Mouse (Mus musculus): ENCODE measurements at regions not wholly inside any gene's neighbourhood (a gene's known extent, or its start where the extent isn't known, plus 50 kb on each side); places are given as distances from the start of the nearest gene placed in this dataset.

DNA sequence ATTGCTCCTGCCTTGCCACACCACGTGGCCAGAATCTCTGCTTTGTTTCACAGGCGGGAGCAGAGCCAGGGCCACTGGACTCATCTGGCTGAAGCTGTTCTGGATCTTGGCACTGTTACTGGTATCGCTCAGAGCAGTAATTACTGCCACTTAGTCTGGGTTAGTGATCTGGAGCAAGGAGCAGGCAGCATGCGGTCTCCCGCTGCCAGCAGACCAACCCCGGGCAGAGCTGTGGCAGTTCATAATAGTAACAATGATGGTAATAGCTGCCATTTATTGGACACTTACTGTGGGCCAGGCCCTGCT, 217.3 kb upstream of the 4930535I16Rik start:
- H3K9ac ChIP-seq (replicated peaks; ENCODE audit: low read depth, low read length) = no peak overlapping the region
- no peaks in the 10 kb centered on the region for H3K27me3 ChIP-seq (ENCODE audit: control insufficient read depth, insufficient read depth, low read length)
- ATAC-seq (ENCODE audit: insufficient number of reproducible peaks, insufficient read depth, low FRiP score, low read depth) = no peak
- 48% methylated on average over 6 of the region's 6 CpGs for WGBS
- H3K4me1 ChIP-seq (ENCODE audit: control insufficient read depth, insufficient read depth, low read length) = peaks cover 13% of the 10 kb centered on the region
- H3K36me3 ChIP-seq (ENCODE audit: control insufficient read depth, insufficient read depth, low read length) = no peaks in the 10 kb centered on the region
- no peak overlapping the region for H3K27ac ChIP-seq (ENCODE audit: low read length)
- H3K4me3 ChIP-seq (ENCODE audit: low read depth, low read length) = no peak overlapping the region
- H3K9me3 ChIP-seq (ENCODE audit: control insufficient read depth, low read depth, low read length) = no peaks in the 10 kb centered on the region
- H3K4me2 ChIP-seq (replicated peaks; ENCODE audit: low read depth, low read length) = no peak overlapping the region

DNA sequence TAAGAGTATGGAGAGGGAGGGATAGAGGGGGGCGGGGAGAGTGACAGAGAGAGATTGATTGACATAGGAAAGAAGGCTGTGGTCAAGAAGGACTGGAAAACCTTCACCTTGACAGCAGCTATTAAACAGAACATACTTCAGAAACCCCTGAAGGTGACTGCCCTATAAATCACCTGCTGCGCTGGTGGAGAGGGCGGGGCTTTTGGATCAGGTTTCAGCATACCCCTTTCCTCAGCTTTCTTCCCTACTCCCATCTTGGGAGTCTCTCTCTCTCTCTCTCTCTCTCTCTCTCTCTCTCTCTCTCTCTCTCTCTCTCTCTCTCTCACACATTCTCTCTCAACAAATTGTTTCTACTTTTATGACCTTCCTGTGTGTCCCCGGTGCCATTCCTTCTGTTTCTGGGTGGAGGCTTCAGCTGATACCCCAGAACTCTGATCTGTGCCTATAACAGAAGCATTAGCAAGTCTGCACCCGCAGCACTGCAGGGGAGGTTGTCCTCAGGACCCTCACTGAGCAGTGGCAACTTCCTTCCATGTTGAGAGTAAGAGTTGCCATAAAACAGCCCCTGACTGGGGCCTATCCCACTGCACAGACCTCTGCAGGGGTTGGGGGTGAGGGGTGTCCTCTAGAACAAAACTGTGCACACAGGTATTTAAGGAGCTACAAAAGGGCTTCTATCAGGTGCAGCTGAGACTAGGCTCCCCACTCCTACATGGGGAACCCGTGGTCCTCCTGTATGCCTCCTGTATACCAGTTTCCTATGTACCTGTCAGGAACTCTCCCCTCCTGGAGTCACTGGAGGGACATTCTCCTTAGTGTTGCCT, 216.7 kb upstream of the 4930535I16Rik start:
- H3K27ac ChIP-seq (ENCODE audit: low read length) = no peak overlapping the region
- WGBS = 6% methylated on average over 6 of the region's 6 CpGs
- peaks cover 13% of the 10 kb centered on the region for H3K4me1 ChIP-seq (ENCODE audit: control insufficient read depth, insufficient read depth, low read length)
- H3K36me3 ChIP-seq (ENCODE audit: control insufficient read depth, insufficient read depth, low read length) = no peaks in the 10 kb centered on the region
- no peaks in the 10 kb centered on the region for H3K9me3 ChIP-seq (ENCODE audit: control insufficient read depth, low read depth, low read length)
- no peak overlapping the region for H3K4me3 ChIP-seq (ENCODE audit: low read depth, low read length)
- H3K27me3 ChIP-seq (ENCODE audit: control insufficient read depth, insufficient read depth, low read length) = no peaks in the 10 kb centered on the region
- H3K9ac ChIP-seq (replicated peaks; ENCODE audit: low read depth, low read length) = no peak overlapping the region
- H3K4me2 ChIP-seq (replicated peaks; ENCODE audit: low read depth, low read length) = no peak overlapping the region
- 0 out of 2 replicates have a peak, but pooled peaks have one; percentile 56 for ATAC-seq (ENCODE audit: insufficient number of reproducible peaks, insufficient read depth, low FRiP score, low read depth)

DNA sequence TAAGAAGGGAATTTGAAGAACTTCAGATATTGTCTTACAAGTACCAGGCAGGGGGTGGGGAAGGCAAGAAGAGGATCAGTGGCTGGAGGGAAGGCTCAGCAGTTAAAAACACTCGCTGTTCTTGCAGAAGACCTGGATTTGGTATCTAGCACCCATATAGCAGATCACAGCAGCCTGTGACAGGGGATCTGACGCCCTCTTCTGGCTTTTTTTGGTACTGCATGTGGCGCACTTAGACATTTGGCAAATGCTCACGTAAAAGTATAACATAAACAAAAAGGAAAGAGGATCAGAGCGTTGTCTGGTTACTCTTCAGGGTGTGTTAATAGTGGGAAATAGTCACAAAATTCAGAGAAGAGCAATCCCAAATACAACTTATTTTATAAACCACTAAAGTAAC, 213.1 kb upstream of the 4930535I16Rik start:
- Histone ChIP-seq H3K27ac (ENCODE audit: low read length) (no peak overlapping the region), H3K4me3 (ENCODE audit: low read depth, low read length) (no peak overlapping the region), H3K9ac (replicated peaks; ENCODE audit: low read depth, low read length) (no peak overlapping the region), H3K36me3 (ENCODE audit: control insufficient read depth, insufficient read depth, low read length) (no peaks in the 10 kb centered on the region), H3K9me3 (ENCODE audit: control insufficient read depth, low read depth, low read length) (no peaks in the 10 kb centered on the region), H3K27me3 (ENCODE audit: control insufficient read depth, insufficient read depth, low read length) (no peaks in the 10 kb centered on the region), H3K4me2 (replicated peaks; ENCODE audit: low read depth, low read length) (no peak overlapping the region), H3K4me1 (ENCODE audit: control insufficient read depth, insufficient read depth, low read length) (peaks cover 13% of the 10 kb centered on the region)
- ATAC-seq (ENCODE audit: insufficient number of reproducible peaks, insufficient read depth, low FRiP score, low read depth) = no peak
- WGBS = 65% methylated on average over 5 of the region's 5 CpGs

DNA sequence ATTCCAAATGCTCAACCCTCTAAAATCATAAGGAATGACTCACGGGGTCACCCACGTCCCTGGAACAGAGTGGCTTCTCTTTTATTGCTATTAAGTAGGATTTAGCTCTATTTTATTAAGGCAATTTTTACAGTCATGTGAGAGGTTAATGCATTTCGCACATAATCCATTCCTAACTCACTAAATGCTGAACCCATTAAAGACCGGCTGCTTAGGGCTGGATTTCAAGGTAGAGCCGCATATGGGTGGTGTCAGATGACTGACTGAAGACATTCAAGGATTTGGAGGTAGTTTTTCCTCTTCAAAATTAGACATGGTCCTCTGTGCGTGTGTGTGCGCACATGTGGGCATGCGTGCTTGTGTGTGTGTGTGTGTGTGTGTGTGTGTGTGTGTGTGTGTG, 208.4 kb upstream of the 4930535I16Rik start:
- no peak for ATAC-seq (ENCODE audit: insufficient number of reproducible peaks, insufficient read depth, low FRiP score, low read depth)

DNA sequence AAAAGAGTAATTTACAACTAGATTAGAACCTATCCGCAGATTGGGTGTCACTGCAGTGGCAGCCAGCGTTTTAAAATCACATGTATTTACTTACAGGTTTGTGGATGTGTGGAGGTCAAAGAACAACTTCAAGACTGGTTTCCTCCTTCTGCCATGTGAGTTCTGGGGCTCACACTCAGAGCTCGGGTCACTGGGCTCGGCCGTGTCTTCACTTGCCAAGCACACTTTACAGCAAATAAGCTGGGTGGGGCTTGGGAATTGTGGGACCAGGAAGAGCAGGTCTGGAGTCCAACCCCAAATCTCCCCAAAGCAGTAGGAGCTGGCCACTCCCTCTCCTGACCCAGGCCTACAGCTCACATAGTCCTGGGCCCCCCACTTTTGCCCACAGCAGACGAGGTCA, 202.5 kb upstream of the 4930535I16Rik start:
- H3K4me1 ChIP-seq (ENCODE audit: control insufficient read depth, insufficient read depth, low read length) = no peaks in the 10 kb centered on the region
- H3K27ac ChIP-seq (ENCODE audit: low read length) = no peak overlapping the region
- H3K4me2 ChIP-seq (replicated peaks; ENCODE audit: low read depth, low read length) = no peak overlapping the region
- H3K9ac ChIP-seq (replicated peaks; ENCODE audit: low read depth, low read length) = no peak overlapping the region
- no peak for ATAC-seq (ENCODE audit: insufficient number of reproducible peaks, insufficient read depth, low FRiP score, low read depth)
- H3K36me3 ChIP-seq (ENCODE audit: control insufficient read depth, insufficient read depth, low read length) = no peaks in the 10 kb centered on the region
- no peak overlapping the region for H3K4me3 ChIP-seq (ENCODE audit: low read depth, low read length)
- no peaks in the 10 kb centered on the region for H3K9me3 ChIP-seq (ENCODE audit: control insufficient read depth, low read depth, low read length)
- no peaks in the 10 kb centered on the region for H3K27me3 ChIP-seq (ENCODE audit: control insufficient read depth, insufficient read depth, low read length)
- 58% methylated on average over 6 of the region's 6 CpGs for WGBS

More for the DNA sequence above, 208.4 kb upstream of the 4930535I16Rik start:
- no peak overlapping the region for H3K9ac ChIP-seq (replicated peaks; ENCODE audit: low read depth, low read length)
- no peaks in the 10 kb centered on the region for H3K36me3 ChIP-seq (ENCODE audit: control insufficient read depth, insufficient read depth, low read length)
- no peaks in the 10 kb centered on the region for H3K9me3 ChIP-seq (ENCODE audit: control insufficient read depth, low read depth, low read length)
- H3K4me1 ChIP-seq (ENCODE audit: control insufficient read depth, insufficient read depth, low read length) = no peaks in the 10 kb centered on the region
- no peak overlapping the region for H3K4me2 ChIP-seq (replicated peaks; ENCODE audit: low read depth, low read length)
- H3K27ac ChIP-seq (ENCODE audit: low read length) = no peak overlapping the region
- no peaks in the 10 kb centered on the region for H3K27me3 ChIP-seq (ENCODE audit: control insufficient read depth, insufficient read depth, low read length)
- no peak overlapping the region for H3K4me3 ChIP-seq (ENCODE audit: low read depth, low read length)
- 53% methylated on average over 8 of the region's 8 CpGs for WGBS

DNA sequence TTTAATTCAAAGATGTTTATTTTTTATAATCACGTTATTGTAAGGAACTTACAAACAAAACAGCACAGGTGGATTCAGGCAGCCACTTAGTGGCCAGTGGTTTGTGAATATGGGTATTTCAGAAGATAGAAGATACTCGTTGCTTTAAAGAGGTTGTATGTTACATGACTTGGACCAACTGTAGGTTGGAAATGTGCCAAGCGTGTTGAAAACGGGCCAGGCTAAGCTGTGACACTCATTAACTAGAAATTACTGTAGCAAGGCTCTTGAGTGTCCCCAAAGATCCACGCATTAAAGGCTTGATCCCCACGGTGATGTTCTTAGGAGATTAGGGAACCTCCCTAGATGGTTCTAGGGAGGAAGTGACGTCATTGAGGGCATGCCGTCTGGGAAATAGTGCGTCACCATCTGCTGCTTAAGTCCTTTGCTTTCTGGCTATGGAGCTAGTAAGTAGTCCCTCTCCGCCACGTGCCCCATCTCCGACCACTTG, 196.1 kb upstream of the 4930535I16Rik start:
- Histone ChIP-seq H3K4me1 (ENCODE audit: control insufficient read depth, insufficient read depth, low read length) (no peaks in the 10 kb centered on the region), H3K4me3 (ENCODE audit: low read depth, low read length) (no peak overlapping the region), H3K27me3 (ENCODE audit: control insufficient read depth, insufficient read depth, low read length) (no peaks in the 10 kb centered on the region), H3K36me3 (ENCODE audit: control insufficient read depth, insufficient read depth, low read length) (no peaks in the 10 kb centered on the region), H3K4me2 (replicated peaks; ENCODE audit: low read depth, low read length) (no peak overlapping the region), H3K27ac (ENCODE audit: low read length) (no peak overlapping the region), H3K9me3 (ENCODE audit: control insufficient read depth, low read depth, low read length) (no peaks in the 10 kb centered on the region; the same call in 1 of the 2 replicates), H3K9ac (replicated peaks; ENCODE audit: low read depth, low read length) (no peak overlapping the region)
- WGBS = 86% methylated on average over 12 of the region's 12 CpGs
- no peak for ATAC-seq (ENCODE audit: insufficient number of reproducible peaks, insufficient read depth, low FRiP score, low read depth)

DNA sequence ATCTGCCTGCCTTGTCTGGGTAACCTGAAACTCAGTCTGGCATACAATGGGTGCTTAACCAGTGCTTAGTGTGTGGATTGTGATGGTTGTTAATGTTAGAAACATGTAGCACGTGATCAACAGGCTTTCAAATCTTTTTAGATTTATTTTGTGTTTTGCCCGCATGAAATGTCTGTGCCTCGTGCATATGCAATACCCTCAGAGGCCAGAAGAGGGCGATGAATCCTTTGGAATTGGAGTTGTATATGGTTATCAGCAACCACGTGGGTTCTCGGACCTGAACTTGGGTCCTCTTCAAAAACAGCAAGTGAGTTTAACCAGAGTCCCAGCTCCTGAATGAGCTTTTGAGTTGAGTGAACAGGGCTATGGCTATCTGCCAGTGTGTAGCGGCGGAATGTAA, 192.9 kb upstream of the 4930535I16Rik start:
- no peaks in the 10 kb centered on the region for H3K36me3 ChIP-seq (ENCODE audit: control insufficient read depth, insufficient read depth, low read length)
- H3K4me3 ChIP-seq (ENCODE audit: low read depth, low read length) = no peak overlapping the region
- H3K9me3 ChIP-seq (ENCODE audit: control insufficient read depth, low read depth, low read length) = no peaks in the 10 kb centered on the region; the same call in 1 of the 2 replicates
- no peak for ATAC-seq (ENCODE audit: insufficient number of reproducible peaks, insufficient read depth, low FRiP score, low read depth)
- WGBS = 68% methylated on average over 8 of the region's 8 CpGs
- no peaks in the 10 kb centered on the region for H3K27me3 ChIP-seq (ENCODE audit: control insufficient read depth, insufficient read depth, low read length)
- no peak overlapping the region for H3K27ac ChIP-seq (ENCODE audit: low read length)
- H3K4me1 ChIP-seq (ENCODE audit: control insufficient read depth, insufficient read depth, low read length) = no peaks in the 10 kb centered on the region
- no peak overlapping the region for H3K4me2 ChIP-seq (replicated peaks; ENCODE audit: low read depth, low read length)
- no peak overlapping the region for H3K9ac ChIP-seq (replicated peaks; ENCODE audit: low read depth, low read length)

DNA sequence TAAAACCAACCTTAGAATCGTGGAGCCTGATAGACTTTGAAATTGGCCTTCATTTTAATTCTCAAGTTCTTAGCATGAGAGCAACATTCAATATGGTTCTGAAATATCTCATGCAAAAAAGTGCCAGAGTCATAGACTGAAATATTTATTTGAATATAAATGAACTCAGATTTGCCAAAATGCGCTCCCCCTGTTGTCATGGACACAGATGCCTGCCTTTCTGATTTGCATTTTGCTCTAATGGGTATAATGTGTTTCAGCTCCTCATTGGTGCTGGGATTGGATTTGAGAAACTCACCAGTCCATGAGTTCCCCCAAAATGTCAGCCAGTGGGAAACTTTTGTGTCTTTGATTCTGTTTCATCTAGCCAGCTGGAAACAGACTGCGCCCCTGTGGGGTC, 191.5 kb upstream of the 4930535I16Rik start:
- no peak for ATAC-seq (ENCODE audit: insufficient number of reproducible peaks, insufficient read depth, low FRiP score, low read depth)
- Histone ChIP-seq H3K4me2 (replicated peaks; ENCODE audit: low read depth, low read length) (no peak overlapping the region), H3K27me3 (ENCODE audit: control insufficient read depth, insufficient read depth, low read length) (no peaks in the 10 kb centered on the region), H3K9ac (replicated peaks; ENCODE audit: low read depth, low read length) (no peak overlapping the region), H3K36me3 (ENCODE audit: control insufficient read depth, insufficient read depth, low read length) (no peaks in the 10 kb centered on the region), H3K9me3 (ENCODE audit: control insufficient read depth, low read depth, low read length) (no peaks in the 10 kb centered on the region; the same call in 1 of the 2 replicates), H3K27ac (ENCODE audit: low read length) (no peak overlapping the region), H3K4me1 (ENCODE audit: control insufficient read depth, insufficient read depth, low read length) (no peaks in the 10 kb centered on the region), H3K4me3 (ENCODE audit: low read depth, low read length) (no peak overlapping the region)
- WGBS = 81% methylated on average over 3 of the region's 3 CpGs

DNA sequence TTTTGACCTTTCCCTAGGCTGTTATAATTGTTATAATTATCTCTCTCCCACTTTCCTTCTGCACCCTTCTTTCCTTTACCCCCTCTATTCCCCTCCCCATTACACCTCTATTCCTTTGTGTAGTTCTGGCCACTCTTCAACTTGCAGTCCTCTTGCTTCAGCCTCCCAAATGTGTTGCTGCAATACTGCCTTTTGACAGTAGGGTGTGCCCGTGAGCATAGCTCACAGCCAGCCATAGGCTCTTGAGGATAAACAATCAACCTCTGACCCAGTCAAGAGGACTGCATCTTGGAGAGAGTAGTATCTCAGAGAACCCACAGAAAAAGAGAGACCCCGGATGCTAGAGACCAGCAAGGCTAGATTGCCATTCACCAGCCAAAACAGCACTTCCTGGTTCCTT, 184.9 kb upstream of the 4930535I16Rik start:
- Histone ChIP-seq H3K4me1 (ENCODE audit: control insufficient read depth, insufficient read depth, low read length) (no peaks in the 10 kb centered on the region), H3K9me3 (ENCODE audit: control insufficient read depth, low read depth, low read length) (no peaks in the 10 kb centered on the region), H3K4me2 (replicated peaks; ENCODE audit: low read depth, low read length) (no peak overlapping the region), H3K4me3 (ENCODE audit: low read depth, low read length) (no peak overlapping the region), H3K9ac (replicated peaks; ENCODE audit: low read depth, low read length) (no peak overlapping the region), H3K27ac (ENCODE audit: low read length) (no peak overlapping the region), H3K27me3 (ENCODE audit: control insufficient read depth, insufficient read depth, low read length) (no peaks in the 10 kb centered on the region), H3K36me3 (ENCODE audit: control insufficient read depth, insufficient read depth, low read length) (no peaks in the 10 kb centered on the region)
- WGBS = 37% methylated on average over 2 of the region's 2 CpGs
- no peak for ATAC-seq (ENCODE audit: insufficient number of reproducible peaks, insufficient read depth, low FRiP score, low read depth)

Data from stomach, embryonic 14.5 days (tissue).